In the genomic region with DNA sequence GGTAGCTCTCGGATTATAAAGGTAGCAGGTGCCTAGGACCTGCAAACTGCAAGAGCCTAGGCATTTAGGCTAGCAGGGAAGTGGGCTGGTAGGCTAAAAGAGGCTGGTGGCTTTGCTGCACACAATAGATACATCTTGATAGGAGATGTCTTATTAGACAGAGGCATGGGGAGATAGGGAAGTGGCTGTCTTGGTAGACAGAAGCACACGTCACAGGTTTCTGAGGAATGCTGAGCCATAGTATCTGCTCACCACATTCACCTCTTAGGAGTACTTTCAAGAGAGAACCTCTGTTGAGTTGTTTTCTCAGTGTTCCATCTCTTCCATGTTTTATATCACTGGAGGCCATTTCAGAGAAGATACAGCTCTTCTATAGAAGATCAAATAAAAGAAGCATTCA, we compare ENCODE assay signal across 19 mouse cellular contexts.
"Had no signal": no experiment of that assay in that cellular context is flagged by ENCODE, and none has a peak within 500 bp of the region (broad histone marks: within the 10 kb centered on the region; RNA-seq: fewer than 3 reads in every experiment).

No protein-coding gene starts in this region.

- H3K4me3 ChIP-seq: liver, embryonic 12.5 days; megakaryocyte, embryonic 14.5 days; midbrain, embryonic 13.5 days; midbrain, embryonic 15.5 days; myocyte; neural tube, embryonic 13.5 days; neural tube, embryonic 15.5 days had no signal

- H3K36me3 ChIP-seq: liver, embryonic 12.5 days; midbrain, embryonic 13.5 days; midbrain, embryonic 15.5 days; neural tube, embryonic 13.5 days; neural tube, embryonic 15.5 days had no signal

- H3K9me3 ChIP-seq: liver, embryonic 12.5 days; midbrain, embryonic 13.5 days; midbrain, embryonic 15.5 days; neural tube, embryonic 13.5 days; neural tube, embryonic 15.5 days had no signal

- ATAC-seq: liver, embryonic 12.5 days; midbrain, embryonic 13.5 days; midbrain, embryonic 15.5 days had no signal

- DNase-seq: lung, adult 18-20 months; lung, postnatal 10 days; retina, postnatal 1 day; right cerebral cortex, adult 18-20 months; right cerebral cortex, postnatal 25 days; right cerebral cortex, postnatal 4 days; spleen, adult 18-20 months; thymus, adult 18-20 months; thymus, postnatal 14 days; thymus, postnatal 36 days had no signal

- H3K27me3 ChIP-seq: liver, embryonic 12.5 days; megakaryocyte, embryonic 14.5 days; midbrain, embryonic 13.5 days; midbrain, embryonic 15.5 days; neural tube, embryonic 13.5 days; neural tube, embryonic 15.5 days had no signal

- H3K4me2 ChIP-seq: liver, embryonic 12.5 days; lung, embryonic 14.5 days; midbrain, embryonic 13.5 days; midbrain, embryonic 15.5 days; neural tube, embryonic 13.5 days; neural tube, embryonic 15.5 days had no signal

- H3K27ac ChIP-seq: liver, embryonic 12.5 days; liver, embryonic 14.5 days; midbrain, embryonic 13.5 days; midbrain, embryonic 15.5 days; neural tube, embryonic 13.5 days; neural tube, embryonic 15.5 days had no signal

- H3K4me1 ChIP-seq: liver, embryonic 12.5 days; midbrain, embryonic 13.5 days; midbrain, embryonic 15.5 days; neural tube, embryonic 13.5 days; neural tube, embryonic 15.5 days had no signal

- H3K9ac ChIP-seq: liver, embryonic 12.5 days; liver, embryonic 14.5 days; lung, embryonic 14.5 days; midbrain, embryonic 13.5 days; midbrain, embryonic 15.5 days; neural tube, embryonic 13.5 days; neural tube, embryonic 15.5 days had no signal
